18 mouse cellular contexts compared by ENCODE assay signal in genomic region chr2:22845514-22845913, GRCm38 (mm10).
"Had no signal": no experiment of that assay in that cellular context is flagged by ENCODE, and none has a peak within 500 bp of the region (broad histone marks: within the 10 kb centered on the region; RNA-seq: fewer than 3 reads in every experiment).

No protein-coding gene starts in this region.

- DNase-seq: cerebellum, adult 2 months; cerebellum, adult 8-10 months; cerebellum, adult 9-10 months; cerebellum, adult 9-11 months; cerebellum, postnatal 10 days; cerebellum, postnatal 14 days; cerebellum, postnatal 25 days; cerebellum, postnatal 36 days; embryo, embryonic 11 days; forebrain, postnatal 0 days; gastrocnemius, adult 2 months; gastrocnemius, postnatal 10 days; gastrocnemius, postnatal 14 days; gastrocnemius, postnatal 25 days; gastrocnemius, postnatal 36 days; heart, adult 11 months; heart, adult 18-20 months; heart, adult 2 months had no signal
